Mouse (Mus musculus) forebrain, embryonic 16.5 days (tissue): ENCODE measurements around the gene Gata2. TPM values are rescaled to one million over a fixed set of nuclear protein-coding genes. Genes with fewer than 3 reads are reported as not detected.

Experiments used
- ATAC-seq: fragments of 200-750 bp; cut with Nextera tagmentation; 2 replicates; pipeline ENCODE4 v1.8.0; 2017; ENCODE audit warnings: mild to moderate bottlenecking, moderate library complexity
- H3K27ac ChIP-seq: fragments of 300-500 bp; sonication (generic); 2 replicates; pipeline ENCODE4 v1.5.1; 2014; ENCODE audit warnings: low read length, control low read depth
- H3K27me3 ChIP-seq: fragments of 300-500 bp; sonication (generic); replicated peaks from 2 replicates; pipeline ENCODE4 v1.6.1; 2014; ENCODE audit warnings: low read length; ENCODE audit not compliant: control insufficient read depth, insufficient read depth
- H3K36me3 ChIP-seq: fragments of 300-500 bp; sonication (generic); 2 replicates; pipeline ENCODE4 v1.6.1; 2014; ENCODE audit not compliant: control insufficient read depth, insufficient read depth
- H3K4me1 ChIP-seq: fragments of 300-500 bp; sonication (generic); replicated peaks from 2 replicates; pipeline ENCODE4 v1.6.1; 2014; ENCODE audit warnings: low read length; ENCODE audit not compliant: control insufficient read depth, insufficient read depth
- H3K4me2 ChIP-seq: fragments of 300-500 bp; sonication (generic); 2 replicates; pipeline ENCODE4 v1.6.1; 2014; ENCODE audit warnings: mild to moderate bottlenecking, low read length, control low read depth
- H3K4me3 ChIP-seq: fragments of 300-500 bp; sonication (generic); replicated peaks from 2 replicates; pipeline ENCODE4 v1.5.1; 2014; ENCODE audit warnings: mild to moderate bottlenecking, low read length, control low read depth
- H3K9ac ChIP-seq: fragments of 300-500 bp; sonication (generic); replicated peaks from 2 replicates; pipeline ENCODE4 v1.6.1; 2014; ENCODE audit warnings: low read depth, low read length, control low read depth
- H3K9me3 ChIP-seq: fragments of 300-500 bp; sonication (generic); 2 replicates; pipeline ENCODE4 v1.6.1; 2016; ENCODE audit warnings: low read length; ENCODE audit not compliant: control insufficient read depth
- WGBS: fragments of 180-500 bp; shearing (Covaris S2); extraction: QIAGEN DNeasy Blood & Tissue Kit; methylation state at CpG from one replicate; pipeline ENCODE4 v1.1.7; 2014; 5-methylcytosine and 5-hydroxymethylcytosine counted together
- polyA plus RNA-seq: library from polyadenylated mRNA; unstranded; fragments of >200 nt; fragmentation: Nextera tagmentation; extraction: Ambion mirVana; gene quantifications from 2 replicates; pipeline ENCODE4 v1.2.1, GENCODE M21; 2015

The Gata2 gene
- polyA plus RNA-seq, 1 experiment from 2014 or later: 1.8 TPM

- Histone ChIP-seq H3K27me3 (no peaks in the 10 kb centered on the region), H3K4me1 (no peaks in the 10 kb centered on the region), H3K9ac (no peak within 1 kb of the TSS), H3K27ac (no peak within 1 kb of the TSS), H3K4me2 (no peak within 1 kb of the TSS), H3K9me3 (peaks cover 2% of the 10 kb centered on the region; the same call in 1 of the 2 replicates), H3K4me3 (no peak within 1 kb of the TSS), H3K36me3 (no peaks in the 10 kb centered on the region)
- ATAC-seq: no peak
- WGBS: 61% methylated on average over 10 of the region's 10 CpGs
Measured at GRCm38 (mm10) chr6:88221968-88222367, 28.3 kb downstream of the Gata2 start, which contains the start of gene Dnajb8. TSS of gene Dnajb8 (plus strand) at chr6:88222268.

- Histone ChIP-seq H3K4me2 (no peak overlapping the region), H3K9me3 (no peaks in the 10 kb centered on the region), H3K36me3 (no peaks in the 10 kb centered on the region), H3K4me1 (no peaks in the 10 kb centered on the region), H3K27me3 (no peaks in the 10 kb centered on the region), H3K9ac (no peak overlapping the region), H3K4me3 (no peak overlapping the region), H3K27ac (no peak overlapping the region)
- 20% methylated on average over 5 of the region's 5 CpGs for WGBS
- no peak for ATAC-seq
Measured at GRCm38 (mm10) chr6:88226570-88226994, 32.9 kb downstream of the Gata2 start.

- no peak for ATAC-seq
- WGBS: 59% methylated on average over 7 of the region's 7 CpGs
Measured at GRCm38 (mm10) chr6:88227537-88227936, 33.8 kb downstream of the Gata2 start.

GRCm38 (mm10) chr6:88229221-88229620, 35.5 kb downstream of the Gata2 start:
- ATAC-seq: no peak
- no peaks in the 10 kb centered on the region for H3K27me3 ChIP-seq

More at GRCm38 (mm10) chr6:88227537-88227936, 33.8 kb downstream of the Gata2 start:
- no peak overlapping the region for H3K27ac ChIP-seq
- no peak overlapping the region for H3K9ac ChIP-seq
- no peaks in the 10 kb centered on the region for H3K9me3 ChIP-seq
- no peaks in the 10 kb centered on the region for H3K36me3 ChIP-seq
- no peak overlapping the region for H3K4me2 ChIP-seq
- H3K4me1 ChIP-seq: no peaks in the 10 kb centered on the region
- no peaks in the 10 kb centered on the region for H3K27me3 ChIP-seq
- no peak overlapping the region for H3K4me3 ChIP-seq

GRCm38 (mm10) chr6:88231821-88232220, 38.1 kb downstream of the Gata2 start:
- Histone ChIP-seq H3K4me1 (peaks cover 11% of the 10 kb centered on the region), H3K36me3 (no peaks in the 10 kb centered on the region), H3K27ac (no peak overlapping the region), H3K4me3 (no peak overlapping the region), H3K4me2 (no peak overlapping the region), H3K9ac (no peak overlapping the region), H3K9me3 (no peaks in the 10 kb centered on the region), H3K27me3 (peaks cover 5% of the 10 kb centered on the region; the same call in 1 of the 2 replicates)
- 76% methylated on average over 7 of the region's 7 CpGs for WGBS
- no peak for ATAC-seq

More at GRCm38 (mm10) chr6:88229221-88229620, 35.5 kb downstream of the Gata2 start:
- WGBS: 87% methylated on average over 12 of the region's 12 CpGs
- H3K4me1 ChIP-seq: no peaks in the 10 kb centered on the region
- H3K9ac ChIP-seq: no peak overlapping the region
- H3K27ac ChIP-seq: no peak overlapping the region
- H3K4me2 ChIP-seq: no peak overlapping the region
- H3K4me3 ChIP-seq: no peak overlapping the region
- H3K9me3 ChIP-seq: no peaks in the 10 kb centered on the region
- no peaks in the 10 kb centered on the region for H3K36me3 ChIP-seq

- H3K27ac ChIP-seq: no peak overlapping the region
- no peak for ATAC-seq
- 46% methylated on average over 6 of the region's 6 CpGs for WGBS
Measured at GRCm38 (mm10) chr6:88232221-88232620, 38.5 kb downstream of the Gata2 start.

GRCm38 (mm10) chr6:88233996-88234395, 40.3 kb downstream of the Gata2 start:
- Histone ChIP-seq H3K4me2 (no peak overlapping the region), H3K27me3 (peaks cover 5% of the 10 kb centered on the region; the same call in 1 of the 2 replicates), H3K36me3 (no peaks in the 10 kb centered on the region), H3K4me3 (no peak overlapping the region), H3K9me3 (no peaks in the 10 kb centered on the region), H3K27ac (no peak overlapping the region), H3K9ac (no peak overlapping the region), H3K4me1 (peaks cover 11% of the 10 kb centered on the region)
- ATAC-seq: no peak
- WGBS: 79% methylated on average over 8 of the region's 8 CpGs

More at GRCm38 (mm10) chr6:88232221-88232620, 38.5 kb downstream of the Gata2 start:
- no peak overlapping the region for H3K9ac ChIP-seq
- peaks cover 5% of the 10 kb centered on the region; the same call in 1 of the 2 replicates for H3K27me3 ChIP-seq
- no peaks in the 10 kb centered on the region for H3K9me3 ChIP-seq
- H3K4me2 ChIP-seq: no peak overlapping the region
- H3K4me1 ChIP-seq: peaks cover 11% of the 10 kb centered on the region
- no peaks in the 10 kb centered on the region for H3K36me3 ChIP-seq
- no peak overlapping the region for H3K4me3 ChIP-seq

- H3K9me3 ChIP-seq: no peaks in the 10 kb centered on the region
- H3K9ac ChIP-seq: no peak overlapping the region
- ATAC-seq: no peak
- H3K27ac ChIP-seq: no peak overlapping the region
- H3K4me1 ChIP-seq: peaks cover 11% of the 10 kb centered on the region
- H3K36me3 ChIP-seq: no peaks in the 10 kb centered on the region
- H3K27me3 ChIP-seq: peaks cover 5% of the 10 kb centered on the region; the same call in 1 of the 2 replicates
- WGBS: 16% methylated on average over 8 of the region's 8 CpGs
- no peak overlapping the region for H3K4me2 ChIP-seq
- H3K4me3 ChIP-seq: no peak overlapping the region
Measured at GRCm38 (mm10) chr6:88235461-88235860, 41.8 kb downstream of the Gata2 start.

GRCm38 (mm10) chr6:88235983-88236382, 42.3 kb downstream of the Gata2 start:
- Histone ChIP-seq H3K9ac (0 out of 2 replicates have a peak overlapping the region, but pooled peaks have one; percentile 16), H3K27ac (no peak overlapping the region), H3K4me3 (peak overlapping the region; percentile 3; the same call in 1 of the 2 replicates), H3K36me3 (no peaks in the 10 kb centered on the region), H3K4me1 (peaks cover 11% of the 10 kb centered on the region), H3K27me3 (peaks cover 5% of the 10 kb centered on the region; the same call in 1 of the 2 replicates), H3K4me2 (peak overlapping the region; percentile 39), H3K9me3 (no peaks in the 10 kb centered on the region)
- peak; percentile 86; the same call in 1 of the 2 replicates for ATAC-seq
- under 1% methylated on average over 17 of the region's 17 CpGs for WGBS
